Mouse (Mus musculus) midbrain, embryonic 11.5 days (tissue): Measurements from ENCODE around the gene Mill1. TPM values are rescaled to one million over a fixed set of nuclear protein-coding genes. Genes with fewer than 3 reads are reported as not detected.
"Not testable (repeated sequence)": the region's sequence is repeated elsewhere in the genome, so short reads cannot be mapped to it uniquely, and the experiment has no call there.

ENCODE experiments used
- ATAC-seq: fragments of 200-750 bp; cut with Nextera tagmentation; 2 replicates; pipeline ENCODE4 v1.8.0; 2017; ENCODE audit warnings: moderate TSS enrichment, moderate library complexity; ENCODE audit not compliant: low FRiP score
- DNase-seq: peaks from one replicate; pipeline ENCODE4 v3.0.0; 2015; ENCODE audit warnings: low spot score; ENCODE audit errors: missing footprints
- H3K27ac ChIP-seq: fragments of 300-500 bp; sonication (generic); 2 replicates; pipeline ENCODE4 v1.5.1; 2014; ENCODE audit warnings: low read depth, low read length
- H3K27me3 ChIP-seq: fragments of 300-500 bp; sonication (generic); 2 replicates; pipeline ENCODE4 v1.6.1; 2014; ENCODE audit warnings: mild to moderate bottlenecking, low read length, moderate library complexity, mixed read lengths; ENCODE audit not compliant: control insufficient read depth, insufficient read depth
- H3K36me3 ChIP-seq: fragments of 300-500 bp; sonication (generic); 2 replicates; pipeline ENCODE4 v1.6.1; 2014; ENCODE audit warnings: mild to moderate bottlenecking, low read length, moderate library complexity, mixed read lengths; ENCODE audit not compliant: control insufficient read depth, insufficient read depth
- H3K4me1 ChIP-seq: fragments of 300-500 bp; sonication (generic); 2 replicates; pipeline ENCODE4 v1.6.1; 2014; ENCODE audit warnings: low read length; ENCODE audit not compliant: control insufficient read depth, insufficient read depth
- H3K4me2 ChIP-seq: fragments of 300-500 bp; sonication (generic); 2 replicates; pipeline ENCODE4 v1.6.1; 2014; ENCODE audit warnings: mild to moderate bottlenecking, moderate library complexity
- H3K4me3 ChIP-seq: fragments of 300-500 bp; sonication (generic); 2 replicates; pipeline ENCODE4 v1.5.1; 2014; ENCODE audit warnings: low read depth, low read length
- H3K9ac ChIP-seq: fragments of 300-500 bp; sonication (generic); 2 replicates; pipeline ENCODE4 v1.6.1; 2014; ENCODE audit warnings: low read length
- H3K9me3 ChIP-seq: fragments of 300-500 bp; sonication (generic); 2 replicates; pipeline ENCODE4 v1.6.1; 2016; ENCODE audit warnings: low read length; ENCODE audit not compliant: control insufficient read depth
- WGBS: fragments of 180-500 bp; shearing (Covaris S2); extraction: QIAGEN DNeasy Blood & Tissue Kit; methylation state at CpG from one replicate; pipeline ENCODE4 v1.1.7; 2014; 5-methylcytosine and 5-hydroxymethylcytosine counted together
- polyA plus RNA-seq: library from polyadenylated mRNA; unstranded; fragments of >200 nt; fragmentation: Nextera tagmentation; extraction: Ambion mirVana; gene quantifications from 2 replicates; pipeline ENCODE4 v1.2.1, GENCODE M21; 2014

Mill1 gene
- not detected in 2 replicates for polyA plus RNA-seq

GRCm38 (mm10) chr7:18245047-18245446 is at the start of gene Mill1:
TSS of gene Mill1 (plus strand) at chr7:18245347.
- Histone ChIP-seq H3K9ac (no peak within 1 kb of the TSS), H3K9me3 (peaks cover 3% of the 10 kb centered on the region; the same call in 1 of the 2 replicates), H3K4me2 (no peak within 1 kb of the TSS), H3K27me3 (no peaks in the 10 kb centered on the region), H3K27ac (no peak within 1 kb of the TSS), H3K4me3 (no peak within 1 kb of the TSS), H3K36me3 (no peaks in the 10 kb centered on the region), H3K4me1 (no peaks in the 10 kb centered on the region)
- DNase-seq (no peak), ATAC-seq (no peak)
- WGBS: 64% methylated on average over 1 of the region's 1 CpGs

- DNase-seq (peak; percentile 82), ATAC-seq (no peak)
- WGBS: 10% methylated on average over 9 of the region's 9 CpGs
- no peak overlapping the region for H3K27ac ChIP-seq
- no peaks in the 10 kb centered on the region for H3K4me1 ChIP-seq
- H3K36me3 ChIP-seq: no peaks in the 10 kb centered on the region
- H3K27me3 ChIP-seq: no peaks in the 10 kb centered on the region
- no peak overlapping the region for H3K4me3 ChIP-seq
- H3K4me2 ChIP-seq: no peak overlapping the region
- H3K9me3 ChIP-seq: no peaks in the 10 kb centered on the region
- no peak overlapping the region for H3K9ac ChIP-seq
Measured at GRCm38 (mm10) chr7:18210938-18211337, 34.2 kb upstream of the Mill1 start.

- ATAC-seq: no peak
- WGBS: 70% methylated on average over 1 of the region's 1 CpGs
- Histone ChIP-seq H3K9me3 (no peaks in the 10 kb centered on the region; the same call in 1 of the 2 replicates), H3K9ac (no peak overlapping the region), H3K4me2 (no peak overlapping the region), H3K27ac (no peak overlapping the region), H3K36me3 (no peaks in the 10 kb centered on the region), H3K4me3 (no peak overlapping the region), H3K27me3 (no peaks in the 10 kb centered on the region), H3K4me1 (no peaks in the 10 kb centered on the region)
- no peak for DNase-seq
Measured at GRCm38 (mm10) chr7:18214699-18215098, 30.4 kb upstream of the Mill1 start.

- Histone ChIP-seq H3K9me3 (peaks cover 3% of the 10 kb centered on the region; the same call in 1 of the 2 replicates), H3K4me3 (no peak overlapping the region), H3K4me2 (no peak overlapping the region), H3K9ac (no peak overlapping the region), H3K27me3 (no peaks in the 10 kb centered on the region), H3K27ac (no peak overlapping the region), H3K4me1 (no peaks in the 10 kb centered on the region), H3K36me3 (no peaks in the 10 kb centered on the region)
- ATAC-seq: no peak
- no peak for DNase-seq
- WGBS: 80% methylated on average over 2 of the region's 2 CpGs
Measured at GRCm38 (mm10) chr7:18238561-18238960, 6.6 kb upstream of the Mill1 start.

GRCm38 (mm10) chr7:18241217-18241616 is 3.9 kb upstream of the Mill1 start:
- H3K4me3 ChIP-seq: no peak overlapping the region
- no peaks in the 10 kb centered on the region for H3K36me3 ChIP-seq
- H3K27me3 ChIP-seq: no peaks in the 10 kb centered on the region
- ATAC-seq (no peak), DNase-seq (no peak)
- no peak overlapping the region for H3K27ac ChIP-seq
- H3K9ac ChIP-seq: no peak overlapping the region
- no peak overlapping the region for H3K4me2 ChIP-seq
- 82% methylated on average over 5 of the region's 5 CpGs for WGBS
- H3K4me1 ChIP-seq: no peaks in the 10 kb centered on the region
- peaks cover 3% of the 10 kb centered on the region; the same call in 1 of the 2 replicates for H3K9me3 ChIP-seq

- not testable (repeated sequence) for H3K9me3 ChIP-seq, H3K4me1 ChIP-seq, H3K4me3 ChIP-seq, H3K36me3 ChIP-seq, H3K27me3 ChIP-seq, ATAC-seq, H3K9ac ChIP-seq, DNase-seq, H3K4me2 ChIP-seq, H3K27ac ChIP-seq
- WGBS: 56% methylated on average over 1 of the region's 1 CpGs
Measured at GRCm38 (mm10) chr7:18243959-18244573, 1.1 kb upstream of the Mill1 start.

- no peaks in the 10 kb centered on the region for H3K36me3 ChIP-seq
- no peak overlapping the region for H3K27ac ChIP-seq
- H3K9ac ChIP-seq: no peak overlapping the region
- no peak for DNase-seq
- no peaks in the 10 kb centered on the region for H3K27me3 ChIP-seq
- no peak for ATAC-seq
- H3K4me2 ChIP-seq: no peak overlapping the region
- peaks cover 6% of the 10 kb centered on the region; the same call in 1 of the 2 replicates for H3K9me3 ChIP-seq
- no peaks in the 10 kb centered on the region for H3K4me1 ChIP-seq
- no peak overlapping the region for H3K4me3 ChIP-seq
- WGBS: 32% methylated on average over 1 of the region's 1 CpGs
Measured at GRCm38 (mm10) chr7:18260219-18260618, 15.1 kb downstream of the Mill1 start.

GRCm38 (mm10) chr7:18265089-18265488 is 19.9 kb downstream of the Mill1 start:
- Histone ChIP-seq H3K4me2 (no peak overlapping the region), H3K9me3 (peaks cover 3% of the 10 kb centered on the region; the same call in 1 of the 2 replicates), H3K4me1 (no peaks in the 10 kb centered on the region), H3K9ac (no peak overlapping the region), H3K27ac (no peak overlapping the region), H3K36me3 (no peaks in the 10 kb centered on the region), H3K4me3 (no peak overlapping the region), H3K27me3 (no peaks in the 10 kb centered on the region)
- 56% methylated on average over 5 of the region's 5 CpGs for WGBS
- ATAC-seq: no peak
- DNase-seq: no peak
